Mouse (Mus musculus) B cell, adult 67 days (primary cell): ENCODE data around the gene Actn4. TPM values are rescaled to one million over a fixed set of nuclear protein-coding genes. Genes with fewer than 3 reads are reported as not detected.

ENCODE experiments used
- total RNA-seq, 2 experiments: library from RNA; stranded (reverse); gene quantifications; 4 replicates each; pipeline ENCODE4 v1.2.4; 2023

The Actn4 gene
- total RNA-seq, result 100 to 1,000 TPM; 108 to 109 TPM

GRCm38 (mm10) chr7:28961927-28962670 lies at the start of gene Actn4:
Gene Actn4 (minus strand): TSS chr7:28962340.

GRCm38 (mm10) chr7:28981651-28982273 lies 19.6 kb upstream of the Actn4 start, which contains the start of the genes Eif3k and Map4k1:
Gene Eif3k (minus strand): TSS chr7:28981864.
Gene Map4k1 (plus strand): TSS chr7:28982050.

GRCm38 (mm10) chr7:28881199-28881598 lies 80.9 kb downstream of the Actn4 start, which contains the start of gene Capn12:
Gene Capn12 (plus strand): TSS chr7:28881422.

GRCm38 (mm10) chr7:28863540-28863939 lies 98.6 kb downstream of the Actn4 start, which contains the start of gene Lgals7:
Gene Lgals7 (plus strand): TSS chr7:28863853.

Other genes starting within 250 kb of the Actn4 start
- 1 to 10 TPM; 1.5 to 2.5 TPM for gene Fbxo17, start 245.5 kb downstream of the Actn4 start, total RNA-seq
- 10 to 100 TPM; 19.5 to 24.8 TPM for gene Mrps12, start 220.5 kb downstream of the Actn4 start, total RNA-seq
- 10 to 100 TPM; 17.5 to 19.0 TPM for gene Sars2, start 220.3 kb downstream of the Actn4 start, total RNA-seq
- not detected for gene Ccer2, start 206.2 kb downstream of the Actn4 start, total RNA-seq
- gene Sirt2, start 195.6 kb downstream of the Actn4 start, total RNA-seq, result 10 to 100 TPM; 75.3 to 81.8 TPM
- gene Nfkbib, start 194.8 kb downstream of the Actn4 start, total RNA-seq, result 10 to 100 TPM; 70.4 to 78.1 TPM
- 1 to 10 TPM; 9.6 to 9.7 TPM for gene Rinl, start 173.4 kb downstream of the Actn4 start, total RNA-seq
- gene Hnrnpl, start 153.8 kb downstream of the Actn4 start, total RNA-seq, result 100 to 1,000 TPM; 592 to 659 TPM
- 10 to 100 TPM; 58.4 to 61.7 TPM for gene Ech1, start 137.1 kb downstream of the Actn4 start, total RNA-seq
- 10 to 100 TPM; 17.2 to 19.6 TPM for gene Lgals4, start 128.5 kb downstream of the Actn4 start, total RNA-seq
- gene Lgals7, start 98.5 kb downstream of the Actn4 start, total RNA-seq, result not detected
- gene Capn12, start 80.9 kb downstream of the Actn4 start, total RNA-seq, result not detected
- gene Eif3k, start 19.5 kb upstream of the Actn4 start, total RNA-seq, result 100 to 1,000 TPM; 267 to 290 TPM
- 100 to 1,000 TPM; 344 to 379 TPM for gene Map4k1, start 19.7 kb upstream of the Actn4 start, total RNA-seq
- under 1 TPM; 0.32 to 0.39 TPM for gene Ryr1, start 162.8 kb upstream of the Actn4 start, total RNA-seq
- 1 to 10 TPM; 4.1 to 4.4 TPM for gene Rasgrp4, start 172.5 kb upstream of the Actn4 start, total RNA-seq
- 10 to 100 TPM; 27.9 to 33.3 TPM for gene Fam98c, start 193.9 kb upstream of the Actn4 start, total RNA-seq
- not detected for gene Ggn, start 207.9 kb upstream of the Actn4 start, total RNA-seq
- 1 to 10 TPM; 1.5 to 1.7 TPM for gene Spred3, start 208.1 kb upstream of the Actn4 start, total RNA-seq
- gene Psmd8, start 218.4 kb upstream of the Actn4 start, total RNA-seq, result 100 to 1,000 TPM; 197 to 231 TPM